30 mouse cellular contexts compared by ENCODE assay signal in genomic region chr7:82327201-82327600, GRCm38 (mm10). TPM values are rescaled to one million over a fixed set of nuclear protein-coding genes. Genes with fewer than 3 reads are reported as not detected.
"Had no signal": no experiment of that assay in that cellular context is flagged by ENCODE, and none has a peak within 500 bp of the region (broad histone marks: within the 10 kb centered on the region; RNA-seq: fewer than 3 reads in every experiment).

No protein-coding gene starts in this region.

- H3K27ac ChIP-seq: gastrocnemius, adult 2 months; heart, embryonic 13.5 days; heart, embryonic 15.5 days; hindbrain, embryonic 10.5 days; hindbrain, embryonic 12.5 days; hindbrain, embryonic 14.5 days; intestine, embryonic 15.5 days; layer of hippocampus, adult 2 months; left cerebral cortex, adult 2 months; limb, embryonic 10.5 days; limb, embryonic 12.5 days; liver, embryonic 13.5 days; liver, embryonic 15.5 days had no signal

- H3K27me3 ChIP-seq: hindbrain, embryonic 12.5 days; intestine, embryonic 15.5 days; limb, embryonic 12.5 days; liver, embryonic 13.5 days; liver, embryonic 15.5 days had no signal

- H3K9ac ChIP-seq: heart, embryonic 13.5 days; heart, embryonic 15.5 days; hindbrain, embryonic 12.5 days; hindbrain, embryonic 14.5 days; intestine, embryonic 15.5 days; limb, embryonic 12.5 days; liver, embryonic 13.5 days; liver, embryonic 15.5 days; liver, postnatal 0 days had no signal

- H3K4me1 ChIP-seq: heart, embryonic 13.5 days; heart, embryonic 15.5 days; hindbrain, embryonic 10.5 days; intestine, embryonic 15.5 days; limb, embryonic 10.5 days; limb, embryonic 12.5 days; liver, embryonic 13.5 days; liver, embryonic 15.5 days had no signal

- H3K4me3 ChIP-seq: gastrocnemius, adult 2 months; heart, embryonic 13.5 days; heart, embryonic 15.5 days; hindbrain, embryonic 10.5 days; hindbrain, embryonic 12.5 days; intestine, embryonic 15.5 days; layer of hippocampus, adult 2 months; left cerebral cortex, adult 2 months; limb, embryonic 10.5 days; limb, embryonic 12.5 days; liver, embryonic 13.5 days; liver, embryonic 15.5 days had no signal

- H3K9me3 ChIP-seq: heart, embryonic 15.5 days; hindbrain, embryonic 10.5 days; hindbrain, embryonic 12.5 days; intestine, embryonic 15.5 days; limb, embryonic 10.5 days; limb, embryonic 12.5 days; liver, embryonic 13.5 days; liver, embryonic 15.5 days had no signal

- ATAC-seq: hindbrain, embryonic 16.5 days; inflammation-experienced regulatory T-cells, adult 6 months; intestine, embryonic 15.5 days; intestine, postnatal 0 days; liver, postnatal 0 days had no signal

- DNase-seq: gastrocnemius, adult 2 months; gastrocnemius, postnatal 10 days; gastrocnemius, postnatal 25 days; heart, postnatal 14 days; heart, postnatal 4 days; kidney, adult 18-20 months; kidney, adult 8-10 months; kidney, postnatal 10 days; kidney, postnatal 25 days; kidney, postnatal 4 days; liver; liver, embryonic 13.5 days; liver, postnatal 0 days had no signal

- H3K36me3 ChIP-seq: heart, embryonic 13.5 days; heart, embryonic 15.5 days; hindbrain, embryonic 10.5 days; hindbrain, embryonic 12.5 days; intestine, embryonic 15.5 days; limb, embryonic 10.5 days; limb, embryonic 12.5 days; liver, embryonic 13.5 days; liver, embryonic 15.5 days had no signal

- H3K4me2 ChIP-seq: heart, embryonic 11.5 days; heart, embryonic 13.5 days; heart, embryonic 15.5 days; hindbrain, embryonic 12.5 days; hindbrain, embryonic 14.5 days; intestine, embryonic 15.5 days; limb, embryonic 12.5 days; liver, embryonic 11.5 days; liver, embryonic 13.5 days; liver, embryonic 15.5 days had no signal

RNA-seq across cellular contexts. Expression of gene Adamtsl3, which starts 8.3 kb away (rescaled TPM):
- total RNA-seq: granulocyte monocyte progenitor cell, adult 5-6 weeks had no signal
